Mouse (Mus musculus) heart, embryonic 13.5 days (tissue): ENCODE results near the gene Phpt1. TPM values are rescaled to one million over a fixed set of nuclear protein-coding genes. Genes with fewer than 3 reads are reported as not detected.
A peak's percentile ranks its signal among the peaks of the same experiment; 100 is the strongest.
"Not testable (repeated sequence)": the region's sequence is repeated elsewhere in the genome, so short reads cannot be mapped to it uniquely, and the experiment has no call there.

Source experiments
- ATAC-seq: fragments of 200-750 bp; cut with Nextera tagmentation; 2 replicates; pipeline ENCODE4 v1.8.0; 2017; ENCODE audit warnings: moderate TSS enrichment; ENCODE audit not compliant: insufficient number of reproducible peaks, low FRiP score, low TSS enrichment; ENCODE audit errors: extremely low read depth
- H3K27ac ChIP-seq: fragments of 300-500 bp; sonication (generic); replicated peaks from 2 replicates; pipeline ENCODE4 v1.5.1; 2015; ENCODE audit warnings: moderate library complexity, mild to moderate bottlenecking, inconsistent platforms
- H3K27me3 ChIP-seq: fragments of 300-500 bp; sonication (generic); replicated peaks from 2 replicates; pipeline ENCODE4 v1.6.1; 2015; ENCODE audit warnings: mild to moderate bottlenecking, inconsistent platforms
- H3K36me3 ChIP-seq: fragments of 300-500 bp; sonication (generic); 2 replicates; pipeline ENCODE4 v1.6.1; 2015; ENCODE audit warnings: mild to moderate bottlenecking, inconsistent platforms
- H3K4me1 ChIP-seq: fragments of 300-500 bp; sonication (generic); 2 replicates; pipeline ENCODE4 v1.6.1; 2015; ENCODE audit warnings: inconsistent platforms
- H3K4me2 ChIP-seq: fragments of 300-500 bp; sonication (generic); 2 replicates; pipeline ENCODE4 v1.6.1; 2015; ENCODE audit warnings: inconsistent platforms, mild to moderate bottlenecking, moderate library complexity
- H3K4me3 ChIP-seq: fragments of 300-500 bp; sonication (generic); 2 replicates; pipeline ENCODE4 v1.5.1; 2015; ENCODE audit warnings: moderate library complexity, mild to moderate bottlenecking, inconsistent platforms
- H3K9ac ChIP-seq: fragments of 300-500 bp; sonication (generic); 2 replicates; pipeline ENCODE4 v1.6.1; 2015; ENCODE audit warnings: inconsistent platforms, mild to moderate bottlenecking, moderate library complexity
- H3K9me3 ChIP-seq: fragments of 300-500 bp; sonication (generic); 2 replicates; pipeline ENCODE4 v1.6.1; 2016; ENCODE audit warnings: inconsistent platforms
- whole genome bisulfite sequencing: fragments of 180-500 bp; shearing (Covaris S2); methylation state at CpG from one replicate; pipeline ENCODE4 v1.1.7; 2015; ENCODE audit warnings: mixed read lengths; 5-methylcytosine and 5-hydroxymethylcytosine counted together
- polyA plus RNA-seq: library from polyadenylated mRNA; unstranded; fragments of >200 nt; fragmentation: Nextera tagmentation; extraction: Ambion mirVana; gene quantifications from 2 replicates; pipeline ENCODE4 v1.2.1, GENCODE M21; 2015

The Phpt1 gene
- polyA plus RNA-seq, 1 experiment from 2014 or later: 177 TPM

DNA sequence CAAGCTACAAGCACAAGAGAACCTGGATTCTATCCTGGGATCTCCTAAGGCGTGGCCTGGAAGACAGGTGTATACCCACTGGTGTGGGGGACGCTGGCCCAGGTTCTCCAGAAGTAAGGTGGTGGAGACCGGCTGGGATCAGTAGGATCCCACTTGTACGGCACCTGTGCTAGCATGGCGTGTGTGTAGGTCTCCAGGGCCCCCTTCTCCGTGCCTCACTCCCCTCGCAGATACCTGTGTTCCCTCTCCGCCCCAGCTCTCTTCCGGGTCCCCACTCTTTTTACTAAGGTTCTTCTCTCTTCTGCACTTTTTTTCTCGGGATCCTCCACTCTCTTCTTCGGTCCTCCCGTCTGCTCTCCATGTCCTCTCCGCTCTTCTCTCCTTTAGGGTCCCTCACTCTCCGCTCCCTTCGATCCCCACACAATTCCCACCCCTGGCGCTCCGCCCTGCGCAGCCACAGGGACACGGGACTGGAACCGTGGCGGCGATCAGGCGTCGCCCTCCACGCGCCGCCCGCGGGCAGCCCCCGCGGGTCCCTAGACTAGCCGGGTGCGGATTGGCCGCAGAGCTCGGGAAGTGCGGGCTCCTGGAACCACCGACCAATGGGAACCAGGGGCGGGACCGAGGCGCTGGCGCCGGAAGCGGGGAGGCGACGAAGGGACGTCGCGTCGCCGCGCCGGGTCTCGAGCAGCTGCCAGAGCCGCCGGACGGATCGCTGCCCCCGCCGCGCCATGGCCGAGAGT lies 17.6 kb downstream of the Phpt1 start, which contains the start of gene Edf1:
Gene Edf1 (plus strand): TSS at position 627 of the 743 bp plus-strand sequence.
- WGBS: 1% methylated on average over 61 of the region's 61 CpGs
- peaks cover 25% of the 10 kb centered on the region for H3K4me1 ChIP-seq
- peaks cover 26% of the 10 kb centered on the region for H3K36me3 ChIP-seq
- no peaks in the 10 kb centered on the region for H3K27me3 ChIP-seq
- H3K4me3 ChIP-seq: peak within 1 kb of the TSS; percentile 99
- ATAC-seq: peak; percentile 96
- peak within 1 kb of the TSS; percentile 84 for H3K27ac ChIP-seq
- H3K4me2 ChIP-seq: peak within 1 kb of the TSS; percentile 86
- H3K9me3 ChIP-seq: no peaks in the 10 kb centered on the region
- peak within 1 kb of the TSS; percentile 99 for H3K9ac ChIP-seq

DNA sequence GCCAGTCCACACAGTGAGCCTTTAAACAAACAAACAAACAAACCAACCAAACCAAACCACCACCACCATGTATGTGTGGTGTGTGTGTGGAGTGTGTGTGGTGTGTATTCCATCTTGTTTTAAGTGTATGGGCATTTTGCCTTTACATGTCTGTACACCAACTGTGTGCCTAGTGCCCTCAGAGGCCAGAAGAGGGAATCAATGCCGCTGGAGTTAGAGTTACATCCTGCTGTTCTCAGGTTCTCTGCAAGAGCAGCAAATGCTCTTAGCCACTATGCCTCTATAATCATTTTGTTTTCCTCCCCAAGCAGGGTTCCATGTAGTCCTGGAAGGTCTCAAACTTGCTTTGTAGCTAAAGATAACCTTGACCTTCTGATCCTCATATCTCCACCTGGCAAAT lies 18.7 kb downstream of the Phpt1 start:
- H3K4me3 ChIP-seq: peak overlapping the region; percentile 99
- H3K4me1 ChIP-seq: peaks cover 25% of the 10 kb centered on the region
- peaks cover 15% of the 10 kb centered on the region for H3K36me3 ChIP-seq
- H3K9ac ChIP-seq: no peak overlapping the region
- H3K9me3 ChIP-seq: no peaks in the 10 kb centered on the region
- H3K27ac ChIP-seq: no peak overlapping the region
- ATAC-seq: no peak
- 59% methylated on average over 1 of the region's 1 CpGs for WGBS
- H3K4me2 ChIP-seq: no peak overlapping the region
- H3K27me3 ChIP-seq: no peaks in the 10 kb centered on the region

DNA sequence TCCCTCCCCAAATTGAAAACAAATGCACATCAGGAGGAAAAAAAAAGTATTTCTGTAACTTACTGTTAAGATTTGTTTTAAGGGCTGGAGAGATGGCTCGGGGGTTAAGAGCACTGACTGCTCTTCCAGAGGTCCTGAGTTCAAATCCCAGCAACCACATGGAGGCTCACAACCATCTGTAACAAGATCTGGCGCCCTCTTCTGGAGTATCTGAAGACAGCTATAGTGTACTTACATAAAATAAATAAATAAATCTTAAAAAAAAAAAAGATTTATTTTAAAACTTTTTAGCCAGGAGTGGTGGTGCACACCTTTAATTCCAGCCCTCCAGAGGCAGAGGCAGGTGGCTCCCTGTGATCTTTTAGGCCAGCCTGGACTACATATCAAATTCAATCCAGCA lies 19.5 kb downstream of the Phpt1 start:
- 49% methylated on average over 2 of the region's 2 CpGs for WGBS
- ATAC-seq, H3K4me3 ChIP-seq, H3K27ac ChIP-seq, H3K4me2 ChIP-seq, H3K9ac ChIP-seq, H3K36me3 ChIP-seq, H3K9me3 ChIP-seq, H3K27me3 ChIP-seq: not testable (repeated sequence)
- H3K4me1 ChIP-seq: peaks cover 25% of the 10 kb centered on the region

GRCm38 (mm10) chr2:25553171-25553786 lies 21.7 kb downstream of the Phpt1 start:
- H3K36me3 ChIP-seq, H3K27me3 ChIP-seq, H3K9ac ChIP-seq, ATAC-seq, H3K9me3 ChIP-seq, H3K27ac ChIP-seq, H3K4me3 ChIP-seq, H3K4me2 ChIP-seq: not testable (repeated sequence)
- H3K4me1 ChIP-seq: peaks cover 12% of the 10 kb centered on the region
- 71% methylated on average over 4 of the region's 4 CpGs for WGBS

DNA sequence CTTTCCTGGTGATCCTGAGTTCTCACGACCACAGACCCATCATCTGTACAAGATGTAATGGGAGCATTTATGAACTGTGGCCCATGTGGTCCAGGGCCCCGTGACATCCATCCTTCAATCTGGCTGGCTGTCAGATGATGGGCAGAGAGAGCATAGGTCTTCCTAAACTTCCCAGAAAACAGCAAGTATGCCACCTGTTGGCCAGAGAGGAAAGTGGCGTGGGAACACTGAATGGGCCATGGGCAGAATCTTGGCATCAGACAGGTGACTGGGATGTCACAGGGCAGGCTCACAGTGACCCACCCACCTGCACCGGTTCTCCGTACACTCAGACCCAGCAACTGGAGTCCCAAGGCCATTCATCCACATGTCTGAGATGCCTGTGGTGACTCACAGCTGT lies 23.8 kb downstream of the Phpt1 start:
- H3K4me3 ChIP-seq: no peak overlapping the region
- peaks cover 5% of the 10 kb centered on the region for H3K4me1 ChIP-seq
- no peaks in the 10 kb centered on the region for H3K36me3 ChIP-seq
- H3K9ac ChIP-seq: no peak overlapping the region
- 22% methylated on average over 5 of the region's 5 CpGs for WGBS
- no peak overlapping the region for H3K4me2 ChIP-seq
- no peak overlapping the region for H3K27ac ChIP-seq
- H3K9me3 ChIP-seq: no peaks in the 10 kb centered on the region
- H3K27me3 ChIP-seq: no peaks in the 10 kb centered on the region; the same call in 1 of the 2 replicates
- ATAC-seq: no peak

- ATAC-seq: no peak
- Histone ChIP-seq H3K9ac (no peak overlapping the region), H3K4me2 (no peak overlapping the region), H3K27me3 (no peaks in the 10 kb centered on the region; the same call in 1 of the 2 replicates), H3K4me1 (peaks cover 17% of the 10 kb centered on the region), H3K9me3 (no peaks in the 10 kb centered on the region), H3K4me3 (no peak overlapping the region), H3K27ac (no peak overlapping the region), H3K36me3 (peaks cover 10% of the 10 kb centered on the region; the same call in 1 of the 2 replicates)
- 59% methylated on average over 9 of the region's 9 CpGs for WGBS
Observed at GRCm38 (mm10) chr2:25549021-25549991, 25.7 kb downstream of the Phpt1 start.

DNA sequence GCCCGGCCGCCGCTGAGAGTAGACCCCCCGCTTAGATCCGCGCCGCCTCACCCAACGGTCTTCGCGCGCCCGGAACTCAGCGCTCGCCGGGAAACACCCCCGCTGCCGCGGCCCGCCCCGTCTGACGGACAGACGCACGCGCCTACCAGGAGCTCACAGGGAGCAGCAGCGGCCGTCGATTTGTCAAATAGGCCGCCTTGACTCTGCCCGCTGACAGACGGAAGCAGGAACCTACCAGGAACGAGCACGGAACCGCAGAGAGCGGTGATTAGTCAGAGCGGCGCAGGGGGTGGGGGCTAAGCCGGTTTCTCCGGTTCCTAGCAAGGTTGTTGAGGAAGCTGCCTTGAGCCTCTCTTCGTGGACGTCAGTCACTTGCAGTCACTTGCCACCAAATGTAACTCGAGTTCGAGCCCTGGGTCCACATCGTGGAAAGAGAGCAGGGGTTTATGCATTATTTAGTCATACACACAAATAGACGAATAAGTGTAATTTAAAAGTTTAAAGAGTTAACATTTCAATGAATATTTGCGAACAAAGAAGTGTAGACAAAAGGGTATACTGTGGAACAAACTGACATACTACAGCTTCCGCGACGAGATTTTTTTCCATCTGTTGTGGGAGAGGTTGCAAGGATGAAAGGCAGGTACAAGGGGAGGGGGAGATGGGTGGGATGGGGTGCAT lies 28.1 kb downstream of the Phpt1 start, which contains the start of gene Traf2:
Gene Traf2 (minus strand): TSS at position 130 of the 681 bp plus-strand sequence.
- Histone ChIP-seq H3K4me2 (peak within 1 kb of the TSS; percentile 88), H3K27ac (peak within 1 kb of the TSS; percentile 79), H3K27me3 (no peaks in the 10 kb centered on the region; the same call in 1 of the 2 replicates), H3K9me3 (no peaks in the 10 kb centered on the region), H3K9ac (peak within 1 kb of the TSS; percentile 93), H3K36me3 (peaks cover 10% of the 10 kb centered on the region; the same call in 1 of the 2 replicates), H3K4me3 (peak within 1 kb of the TSS; percentile 84), H3K4me1 (peaks cover 19% of the 10 kb centered on the region)
- ATAC-seq: peak; percentile 99
- WGBS: 3% methylated on average over 46 of the region's 48 CpGs

DNA sequence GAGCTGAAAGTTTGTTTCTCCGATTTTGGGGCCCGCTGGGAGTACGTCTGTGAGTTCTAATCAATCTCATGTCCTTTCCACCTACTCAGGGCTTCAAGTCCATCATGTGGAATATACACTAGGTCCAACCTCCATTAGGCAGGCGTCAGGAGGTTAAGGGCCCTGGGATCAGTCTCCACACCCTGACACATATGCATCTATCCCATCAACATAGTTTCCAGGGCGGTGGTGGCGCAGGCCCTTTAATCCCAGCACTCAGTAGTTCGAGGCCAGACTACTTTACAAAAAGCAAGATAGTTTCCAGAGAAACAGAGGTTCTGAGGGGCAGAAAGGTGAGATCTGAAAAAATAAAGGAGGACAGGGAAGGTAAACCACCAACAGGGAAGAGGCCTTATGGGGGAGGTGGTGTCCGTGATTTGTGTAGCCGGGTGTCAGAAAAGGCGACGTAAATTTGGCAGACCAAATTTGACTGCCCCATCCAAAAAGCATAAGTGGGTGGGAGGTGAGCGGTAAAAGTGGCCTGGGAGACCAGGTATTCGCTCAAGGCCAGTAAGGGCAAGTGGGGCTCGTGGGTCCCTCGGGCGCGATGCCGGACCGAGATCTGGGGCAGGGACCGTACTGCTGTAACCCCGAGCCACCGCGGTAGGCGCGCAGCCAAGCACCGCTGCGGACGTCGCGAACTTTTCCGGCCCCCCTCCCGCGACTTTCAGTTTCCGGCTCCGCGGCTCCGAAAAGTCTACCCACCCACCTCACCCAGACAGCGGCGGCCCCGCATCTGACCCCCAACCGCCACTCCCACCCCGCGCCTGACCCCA lies 28.8 kb downstream of the Phpt1 start:
- H3K27ac ChIP-seq: peak overlapping the region; percentile 79
- H3K27me3 ChIP-seq: no peaks in the 10 kb centered on the region; the same call in 1 of the 2 replicates
- ATAC-seq: peak; percentile 50
- H3K4me3 ChIP-seq: peak overlapping the region; percentile 84
- peak overlapping the region; percentile 88 for H3K4me2 ChIP-seq
- H3K9me3 ChIP-seq: no peaks in the 10 kb centered on the region
- peak overlapping the region; percentile 93 for H3K9ac ChIP-seq
- 6% methylated on average over 43 of the region's 43 CpGs for WGBS
- H3K36me3 ChIP-seq: peaks cover 10% of the 10 kb centered on the region; the same call in 1 of the 2 replicates
- H3K4me1 ChIP-seq: peaks cover 19% of the 10 kb centered on the region

GRCm38 (mm10) chr2:25541644-25542367 lies 33.2 kb downstream of the Phpt1 start:
- 88% methylated on average over 10 of the region's 10 CpGs for WGBS
- H3K4me3 ChIP-seq: no peak overlapping the region
- no peak overlapping the region for H3K4me2 ChIP-seq
- H3K4me1 ChIP-seq: peaks cover 14% of the 10 kb centered on the region
- H3K9me3 ChIP-seq: no peaks in the 10 kb centered on the region
- H3K9ac ChIP-seq: no peak overlapping the region
- no peaks in the 10 kb centered on the region for H3K27me3 ChIP-seq
- no peak overlapping the region for H3K27ac ChIP-seq
- ATAC-seq: no peak
- H3K36me3 ChIP-seq: peaks cover 37% of the 10 kb centered on the region
